Mouse (Mus musculus) erythroblast, adult 5-6 weeks (primary cell): ENCODE measurements around the gene Gm17428. TPM values are rescaled to one million over a fixed set of nuclear protein-coding genes. Genes with fewer than 3 reads are reported as not detected.
"Not testable (repeated sequence)": the region's sequence is repeated elsewhere in the genome, so short reads cannot be mapped to it uniquely, and the experiment has no call there.

Source experiments
- ATAC-seq: replicated peaks from 2 replicates; pipeline ENCODE4 v1.8.0; 2016; ENCODE audit warnings: moderate number of reproducible peaks, mild to moderate bottlenecking, moderate TSS enrichment, inconsistent platforms; ENCODE audit not compliant: poor library complexity, low FRiP score, severe bottlenecking
- total RNA-seq, 2 experiments: library from RNA; stranded (forward) in 1 of 2; stranded (reverse) in 1 of 2; fragments of 150-400 nt in 1 of 2; fragments of 200-764, 138-1000 nt in 1 of 2; gene quantifications; 2 replicates each; pipeline versions ENCODE4 v1.2.3 to v1.2.4; 2015 to 2017; ENCODE audit warnings: low replicate concordance in 2 of 2

The Gm17428 gene
- not detected in 2 replicates for total RNA-seq (2015; ENCODE audit: low replicate concordance)
- total RNA-seq (2017; ENCODE audit: low replicate concordance) = not detected in 2 replicates

DNA sequence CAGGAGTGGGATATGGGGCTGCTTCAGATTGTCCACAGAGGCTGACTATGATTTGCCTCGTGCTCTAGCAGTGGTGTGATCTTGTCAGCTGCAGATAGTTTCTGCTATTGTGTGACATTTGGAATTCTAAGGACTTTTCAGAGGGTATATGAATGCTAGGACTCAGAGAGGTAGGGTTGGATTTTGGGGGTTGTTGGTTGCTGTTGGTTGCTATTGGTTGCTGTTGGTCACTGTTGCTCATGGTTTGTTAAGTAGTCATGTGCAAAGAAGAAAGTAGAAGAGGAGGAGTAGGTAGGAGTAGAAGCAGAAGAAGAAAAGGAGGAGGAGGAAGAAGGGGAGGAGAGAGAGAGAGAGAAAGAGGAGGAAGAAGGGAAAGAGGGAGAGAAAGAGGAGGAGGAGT lies at the start of gene Gm17428:
Gene Gm17428, plus strand, starts transcription at position 301 of the 400 bp plus-strand sequence.
- ATAC-seq = no peak

DNA sequence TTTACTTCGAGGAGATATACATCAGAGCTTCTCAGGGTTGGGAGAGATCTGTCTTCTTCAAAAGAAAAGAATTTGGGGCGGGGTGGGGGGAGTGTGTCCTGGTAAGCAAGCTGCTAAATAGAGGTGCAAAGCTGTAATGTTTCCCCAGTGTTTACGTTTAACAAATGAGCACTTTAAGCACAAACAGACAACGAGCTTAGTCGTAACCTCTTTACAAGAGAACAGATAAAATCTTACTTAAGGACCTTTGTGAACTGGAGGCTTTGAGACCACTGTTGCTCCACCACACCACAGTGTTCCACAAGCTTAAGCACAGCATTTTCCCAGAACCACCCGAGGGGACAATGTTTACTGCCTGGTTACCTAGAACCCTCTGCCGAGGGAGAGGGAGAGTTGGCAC lies 49.4 kb upstream of the Gm17428 start:
- no peak for ATAC-seq

DNA sequence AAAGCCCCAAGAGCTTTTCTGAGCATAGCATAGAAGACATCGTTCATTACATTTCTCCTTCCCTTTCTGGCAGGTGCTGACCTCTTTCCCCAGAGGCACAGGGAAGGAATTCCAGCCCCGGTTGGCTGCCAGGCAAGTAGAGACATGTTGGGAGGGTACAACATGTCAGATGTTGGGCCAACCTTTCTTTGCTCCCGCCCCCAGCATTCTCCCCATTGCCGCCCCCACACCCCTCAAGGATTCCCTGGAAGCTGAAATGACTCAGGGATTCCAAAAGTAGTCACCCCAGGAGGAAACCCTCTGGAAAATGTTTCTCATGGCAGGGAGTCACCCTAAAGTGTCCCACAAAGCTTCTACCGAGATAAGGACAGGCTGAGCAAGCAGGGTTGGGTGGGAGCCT lies 46.9 kb upstream of the Gm17428 start:
- no peak for ATAC-seq

DNA sequence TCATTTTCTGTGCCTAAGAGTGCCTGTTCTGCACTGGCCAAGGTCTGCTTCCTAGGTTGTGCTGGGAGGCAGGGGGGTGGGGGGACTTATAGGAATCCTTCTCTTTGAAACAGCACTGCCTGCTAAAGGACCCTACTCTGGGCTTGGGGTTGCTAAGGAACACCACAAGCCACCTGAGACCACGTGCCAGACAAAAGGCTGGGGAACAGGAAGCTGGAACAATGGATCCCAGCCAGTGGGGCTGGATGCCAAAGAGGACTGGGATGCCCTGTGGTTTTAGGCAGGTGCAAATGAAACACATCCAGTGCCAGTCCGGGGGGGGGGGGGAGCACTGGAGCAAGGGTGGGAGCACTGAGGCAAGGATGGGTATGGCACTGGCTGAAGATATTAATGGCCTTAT lies 46.3 kb upstream of the Gm17428 start:
- no peak for ATAC-seq

DNA sequence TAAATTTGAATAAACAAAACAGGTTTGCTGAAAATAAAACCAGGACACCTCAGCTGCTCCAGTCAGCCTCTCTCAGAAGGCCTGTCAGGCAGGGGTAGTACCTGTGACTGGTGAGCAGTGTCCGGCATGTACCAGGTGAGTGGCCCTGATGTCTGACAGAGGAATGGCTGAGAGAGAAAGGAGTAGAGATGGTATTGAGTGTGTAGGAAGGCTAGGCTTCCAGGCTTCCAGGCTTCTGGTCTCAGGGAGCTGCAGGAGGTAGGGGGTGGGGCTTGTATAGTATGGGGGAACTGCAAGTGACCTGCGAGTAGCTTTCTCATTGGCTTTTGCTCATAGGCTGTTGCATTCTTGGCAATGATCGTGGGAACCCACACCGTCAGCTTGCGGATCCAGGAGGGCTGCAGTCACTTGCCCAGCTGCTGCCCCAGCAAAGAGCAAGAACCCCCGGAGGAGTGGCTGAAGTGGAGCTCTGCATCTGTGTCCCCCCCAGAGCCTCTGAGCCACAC lies 44.0 kb upstream of the Gm17428 start, which contains the start of gene Il25:
Gene Il25, plus strand, starts transcription at position 51 of the 506 bp plus-strand sequence.
- no peak for ATAC-seq

DNA sequence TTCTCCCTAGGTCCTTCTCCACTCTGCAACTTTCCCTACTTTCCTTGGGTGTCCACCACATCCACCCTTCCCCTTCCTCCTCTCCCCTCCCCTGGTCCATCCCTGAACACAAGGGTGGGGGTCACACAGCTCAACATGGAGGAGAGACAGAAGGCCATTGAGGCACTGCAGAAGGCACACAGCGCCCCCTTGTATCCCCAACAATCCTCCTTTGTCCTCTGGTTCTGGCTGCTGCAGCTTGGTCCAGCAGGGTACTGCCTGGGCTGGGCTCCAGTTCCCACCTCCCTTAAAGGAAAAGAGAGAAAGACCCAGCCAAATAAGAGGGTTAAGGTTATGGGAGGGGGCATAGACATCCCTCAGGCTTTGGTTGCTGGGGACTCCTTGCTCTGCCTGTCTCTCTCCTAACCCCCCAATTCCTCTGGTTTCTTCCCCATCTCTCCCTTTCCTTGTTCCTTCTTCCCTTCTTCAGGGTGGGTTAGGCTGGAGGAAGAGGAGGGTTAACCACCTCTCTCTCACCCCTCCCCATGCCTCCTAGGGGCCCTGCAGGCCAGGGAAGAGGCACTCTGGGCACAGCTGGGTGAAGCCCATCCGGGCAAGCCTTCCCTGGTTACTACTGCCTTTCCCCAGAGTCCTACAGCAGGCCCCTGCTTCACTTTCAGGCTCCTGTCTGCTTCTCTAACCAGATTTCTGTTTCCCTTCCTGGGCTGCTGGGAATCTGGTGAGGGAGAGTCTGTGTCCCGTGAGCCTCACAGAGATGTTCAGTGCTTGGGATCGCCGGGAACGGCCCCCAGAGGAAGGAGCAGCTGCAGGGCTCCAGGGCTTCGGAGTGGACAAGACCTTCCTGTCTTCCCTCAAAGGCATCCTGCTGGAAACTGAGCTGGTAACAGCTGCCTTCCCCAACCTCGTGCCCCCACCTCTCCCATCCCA lies 40.6 kb upstream of the Gm17428 start, which contains the start of gene Cmtm5:
Gene Cmtm5, plus strand, starts transcription at position 358 of the 927 bp plus-strand sequence.
- ATAC-seq = no peak

DNA sequence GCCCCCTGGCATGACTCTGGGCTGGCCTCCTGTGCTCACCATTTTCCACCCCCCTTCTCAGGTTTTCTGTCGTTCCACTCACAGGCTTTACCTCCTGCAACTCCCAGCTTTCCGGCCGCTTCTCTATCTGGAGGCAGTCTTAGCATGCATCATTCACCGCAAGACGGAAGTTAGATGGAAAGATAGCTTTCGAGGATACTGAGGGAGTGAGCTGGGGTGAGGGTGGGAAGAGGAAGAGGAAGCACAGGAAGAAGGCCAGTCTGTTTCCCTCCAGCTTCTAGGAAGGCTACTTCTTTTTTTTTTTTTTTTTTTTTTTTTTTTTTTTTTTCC lies 39.9 kb upstream of the Gm17428 start:
- no peak for ATAC-seq

DNA sequence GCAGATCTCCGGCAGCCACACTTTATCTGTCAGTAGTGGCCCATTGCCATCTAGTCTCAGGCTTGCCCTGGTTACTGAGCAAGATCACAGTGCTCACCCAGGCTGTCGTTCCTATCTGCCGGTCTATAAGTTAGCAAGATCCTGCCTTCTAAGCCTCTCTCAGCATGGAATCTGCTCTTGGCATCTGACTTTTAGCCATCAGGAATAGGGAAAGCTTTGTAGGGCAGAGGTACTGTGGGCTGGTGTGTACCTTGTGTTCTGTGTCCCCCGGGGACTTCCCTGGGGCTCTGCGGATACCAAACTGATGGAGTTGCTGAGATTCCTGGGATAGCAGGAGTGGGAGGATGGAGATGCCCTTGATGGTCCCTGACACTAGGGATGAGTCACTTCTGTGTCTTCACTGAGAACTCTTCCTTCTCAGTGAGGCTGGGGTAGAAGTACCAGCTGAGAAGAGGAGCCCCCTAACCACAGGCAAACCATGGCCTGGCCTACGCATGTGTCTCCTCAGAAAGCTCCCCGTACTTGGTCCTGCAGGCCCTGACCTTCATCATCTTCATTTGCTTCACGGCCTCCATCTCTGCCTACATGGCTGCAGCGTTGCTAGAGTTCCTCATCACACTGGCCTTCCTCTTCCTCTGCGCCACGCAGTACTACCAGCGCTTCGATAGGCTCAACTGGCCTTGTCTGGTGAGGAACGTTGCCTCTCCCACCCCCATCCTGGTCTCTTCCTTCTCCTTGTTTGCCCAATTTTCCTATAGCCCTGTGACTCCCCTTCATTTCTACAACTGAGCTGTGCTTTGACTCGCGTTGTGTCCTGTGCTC lies 39.2 kb upstream of the Gm17428 start:
- ATAC-seq = no peak

DNA sequence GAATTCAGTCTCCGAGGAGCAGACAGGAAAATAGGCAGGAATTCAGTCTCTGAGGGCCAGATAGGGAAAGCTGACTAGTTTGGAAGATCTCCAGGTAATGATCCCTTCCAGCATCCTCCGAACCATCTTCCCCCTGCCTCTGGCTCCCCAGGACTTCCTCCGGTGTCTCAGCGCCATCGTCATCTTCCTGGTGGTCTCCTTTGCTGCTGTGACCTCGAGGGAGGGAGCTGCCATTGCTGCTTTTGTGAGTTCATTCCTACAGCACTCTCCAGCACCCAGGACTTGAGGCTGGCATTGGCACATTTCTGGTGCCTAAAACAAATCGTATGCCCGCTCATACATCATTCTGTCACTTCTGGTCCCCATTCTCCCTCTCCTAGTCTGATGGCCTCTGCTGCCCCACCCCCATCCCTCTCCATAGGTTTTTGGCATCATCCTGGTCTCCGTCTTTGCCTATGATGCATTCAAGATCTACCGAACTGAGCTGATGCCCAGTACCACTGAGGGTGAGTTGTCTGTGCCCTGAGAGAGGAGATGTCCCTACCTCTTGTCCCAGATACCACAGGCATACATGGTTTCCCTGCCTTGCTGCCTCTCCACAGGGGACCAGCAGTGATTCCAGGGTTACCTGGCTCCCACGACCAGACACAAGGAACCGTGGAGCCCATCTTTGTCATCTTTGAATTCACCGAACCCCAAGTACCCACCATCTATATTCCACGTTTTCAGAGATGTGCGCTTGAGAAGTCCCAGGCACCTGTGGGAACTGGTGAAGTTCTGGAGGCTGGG lies 38.1 kb upstream of the Gm17428 start:
- ATAC-seq = no peak

DNA sequence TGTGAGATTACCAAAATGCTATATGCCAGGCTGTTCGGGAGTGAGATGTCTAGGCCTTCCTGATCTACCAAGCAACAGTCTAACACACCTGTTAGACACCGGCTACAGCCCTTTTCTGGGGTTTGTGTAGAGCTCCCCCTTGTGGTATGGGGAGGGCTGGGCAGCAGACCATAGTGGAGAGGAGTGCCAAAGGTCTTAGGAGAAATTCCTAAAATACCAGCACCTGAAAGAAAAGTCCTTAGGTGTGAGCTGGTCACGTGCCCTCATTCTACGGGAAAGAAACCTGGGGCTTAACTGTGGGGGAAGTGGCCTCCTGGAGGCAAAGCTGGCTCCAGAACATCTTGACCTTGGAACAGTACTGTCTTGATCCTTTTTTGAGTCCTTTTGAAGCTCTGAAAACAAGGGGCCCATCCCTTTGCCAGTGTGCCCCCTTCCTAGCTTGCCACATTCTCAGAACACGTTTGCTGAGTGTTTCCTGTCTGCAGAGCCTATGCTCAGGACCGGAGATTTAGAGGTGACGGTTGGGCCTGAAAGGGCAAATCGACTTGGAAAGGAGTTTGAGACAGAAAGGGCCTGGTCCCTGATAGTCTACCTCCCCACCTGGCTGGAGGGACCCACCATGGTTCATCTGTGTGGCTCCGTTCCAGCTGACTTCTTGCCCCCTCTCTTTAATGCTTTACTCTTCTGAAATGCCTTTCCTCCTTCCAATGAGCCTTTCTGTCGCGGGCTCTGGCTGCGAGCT lies 37.1 kb upstream of the Gm17428 start:
- ATAC-seq = peak; percentile 63; the same call in 1 of the 2 replicates

DNA sequence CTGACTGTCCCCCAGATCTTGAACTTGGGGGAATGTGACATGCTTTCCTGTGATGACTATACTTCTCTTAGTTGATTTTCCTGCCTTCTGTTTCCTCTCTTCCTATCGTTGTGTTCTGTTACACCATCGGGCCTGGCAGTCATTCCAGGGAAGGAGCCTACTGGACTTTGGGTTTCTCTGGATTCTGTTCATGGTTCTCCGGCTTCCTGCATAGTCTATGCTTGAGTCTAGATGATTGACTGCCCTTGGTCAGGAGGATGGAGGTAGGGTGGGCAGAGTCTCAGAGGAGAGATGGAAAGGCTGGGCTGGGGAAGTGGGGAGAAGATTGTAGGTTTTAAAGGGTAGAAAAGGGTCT lies 36.6 kb upstream of the Gm17428 start:
- no peak for ATAC-seq

DNA sequence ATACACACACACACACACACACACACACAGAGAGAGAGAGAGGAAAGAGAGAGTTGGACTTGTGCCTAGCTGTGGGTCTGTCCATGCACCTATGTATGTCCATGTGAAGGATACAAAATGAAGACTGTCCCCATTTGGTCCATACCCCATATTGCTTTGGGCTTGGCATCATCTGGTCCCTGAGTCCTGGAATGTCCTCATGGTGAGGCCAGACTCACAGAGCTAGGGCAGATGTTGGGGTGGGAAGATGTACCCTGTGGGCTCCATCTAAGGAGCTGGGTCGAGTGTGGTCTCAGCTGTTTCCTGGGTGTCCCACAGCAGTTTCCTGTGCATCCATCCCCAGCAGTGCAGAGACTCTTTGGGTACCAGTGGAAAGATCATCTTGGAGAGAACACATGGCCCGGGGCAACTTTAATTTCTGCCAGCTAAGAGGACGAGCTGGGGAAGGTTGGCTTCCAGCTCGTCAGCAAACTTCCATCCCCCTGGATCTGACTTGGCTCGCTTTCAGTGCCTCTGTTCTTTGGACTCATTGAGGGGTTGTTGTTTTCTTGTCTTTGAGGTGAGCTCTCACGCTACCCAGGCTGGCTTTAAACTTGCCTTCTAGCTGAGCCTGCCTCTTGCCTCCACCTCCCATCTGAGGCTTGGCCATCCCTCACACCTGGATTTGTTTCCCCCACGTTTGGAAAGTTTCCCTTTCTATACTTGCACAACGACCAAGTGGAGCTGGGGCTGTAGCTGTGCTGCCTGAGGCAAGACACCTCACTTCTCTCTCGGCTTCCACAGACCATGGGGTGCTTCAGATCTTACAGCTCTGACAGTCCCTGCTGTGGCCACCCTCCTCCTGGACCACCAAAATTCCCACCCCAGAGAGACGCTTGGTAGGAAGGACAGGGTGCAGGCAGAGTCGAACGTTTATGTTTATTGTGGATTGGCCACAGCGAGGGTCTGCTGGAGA lies 35.4 kb upstream of the Gm17428 start:
- no peak for ATAC-seq

DNA sequence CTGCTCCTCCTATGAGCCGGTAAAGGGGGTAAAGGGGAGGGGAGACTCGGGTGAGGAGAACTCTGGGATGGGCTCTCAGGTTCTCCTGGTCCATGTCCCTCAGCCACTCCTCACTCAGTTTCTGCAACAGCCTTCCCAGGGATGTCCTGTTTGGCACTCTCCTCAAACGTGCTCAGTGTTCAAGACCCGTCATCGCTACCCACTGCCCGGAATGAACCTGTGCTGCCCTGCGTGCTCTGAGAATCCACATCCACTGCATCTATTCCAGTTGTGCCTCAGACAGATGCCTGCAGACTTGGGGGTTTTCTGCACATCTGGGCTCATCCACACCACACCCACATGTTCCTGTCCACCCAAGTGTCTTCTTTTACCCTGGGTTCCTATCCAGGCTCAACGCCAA lies 34.3 kb upstream of the Gm17428 start:
- ATAC-seq = no peak

DNA sequence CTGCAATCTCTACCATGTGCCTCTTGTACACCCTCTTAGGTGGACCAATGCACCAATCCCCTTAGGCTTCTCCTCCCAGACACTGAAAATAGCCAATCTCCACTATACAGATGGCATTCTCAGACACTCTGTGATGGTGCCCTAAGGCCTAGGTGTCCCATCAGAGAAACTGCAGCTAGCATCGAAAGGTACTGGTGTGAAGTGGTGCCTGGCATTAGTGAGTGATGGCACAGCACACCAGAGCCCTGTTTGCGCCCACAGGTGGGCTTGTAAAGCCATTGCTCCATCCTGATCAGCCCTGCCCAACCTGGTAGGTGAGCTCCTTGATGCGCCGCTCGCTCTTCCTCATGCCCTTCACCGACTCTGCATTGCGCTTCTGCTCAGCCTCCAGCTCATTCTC lies 32.8 kb upstream of the Gm17428 start:
- no peak for ATAC-seq

DNA sequence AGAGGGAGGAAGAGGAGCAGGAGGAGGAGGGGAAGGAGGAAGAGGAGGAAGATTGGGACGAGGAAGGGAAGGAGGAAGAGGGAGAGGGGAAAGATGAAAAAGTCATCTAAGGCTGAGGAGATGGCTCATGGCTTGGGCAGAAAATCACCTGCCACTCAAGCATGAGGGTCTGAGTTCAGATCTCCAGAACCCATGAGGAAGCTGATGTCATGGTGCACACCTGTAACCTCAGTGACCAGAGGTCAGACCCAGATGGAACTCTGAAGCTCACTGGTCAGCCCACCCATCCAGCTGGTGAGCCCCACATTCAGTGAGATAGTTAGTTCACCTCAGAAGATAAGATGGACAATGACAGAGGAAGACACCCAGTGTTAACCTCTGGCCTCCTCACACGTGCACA lies 31.8 kb upstream of the Gm17428 start:
- no peak for ATAC-seq

DNA sequence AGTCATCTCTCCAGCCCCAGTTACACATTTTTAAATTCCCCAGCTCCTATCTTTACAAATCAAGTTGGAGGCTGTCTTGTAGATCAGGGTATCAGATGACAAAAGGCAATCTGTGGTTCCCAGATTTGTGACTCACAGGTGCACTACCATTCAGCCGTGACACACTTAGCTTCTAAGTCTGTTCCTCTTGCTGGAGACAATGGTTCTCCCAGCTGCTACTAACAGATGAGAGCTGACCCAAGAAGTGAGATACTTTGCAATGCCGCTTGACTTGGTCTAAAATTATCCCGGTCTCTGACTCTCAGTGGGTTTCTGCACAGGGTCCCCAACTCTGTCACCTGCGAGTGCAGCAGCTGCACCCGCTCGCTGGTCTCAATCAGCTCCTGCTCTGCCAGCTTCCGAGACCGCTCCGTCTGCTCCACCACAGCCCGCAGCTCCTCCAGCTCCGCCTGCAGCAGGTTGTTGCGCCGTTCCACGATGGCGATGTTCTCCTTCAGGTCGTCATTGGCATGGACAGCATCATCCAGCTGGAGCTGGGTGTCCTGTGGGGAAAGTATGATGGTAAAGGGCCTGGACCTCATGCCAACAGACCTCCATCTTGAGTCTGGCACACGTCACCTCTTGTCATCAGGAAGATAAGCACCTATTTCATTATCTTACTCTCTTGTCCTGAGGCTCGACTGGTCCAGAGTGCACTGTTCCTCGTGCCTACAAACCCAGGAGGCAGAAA lies 30.6 kb upstream of the Gm17428 start:
- no peak for ATAC-seq

DNA sequence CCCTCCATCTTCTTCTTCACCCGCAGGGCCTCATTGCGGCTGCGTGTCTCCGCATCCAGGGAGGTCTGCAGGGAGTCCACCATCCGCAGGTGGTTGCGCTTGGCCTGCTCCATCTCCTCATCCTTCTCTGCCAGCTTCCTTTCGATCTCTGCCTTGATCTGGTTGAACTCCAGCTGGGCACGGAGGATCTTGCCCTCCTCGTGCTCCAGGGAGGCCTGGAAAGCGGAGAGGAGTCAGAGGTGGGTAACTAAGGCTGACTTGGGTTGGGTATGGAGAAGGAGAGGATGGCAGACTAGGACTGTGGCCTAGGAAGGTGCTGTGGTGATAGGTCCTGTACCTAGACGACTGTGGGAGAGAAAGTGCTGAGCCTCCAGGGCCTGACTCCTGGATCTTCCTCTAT lies 29.7 kb upstream of the Gm17428 start:
- not testable (repeated sequence) for ATAC-seq
